Mouse (Mus musculus) heart, adult 8-10 months (tissue): Measurements from ENCODE around the gene Trpc4ap. TPM values are rescaled to one million over a fixed set of nuclear protein-coding genes. Genes with fewer than 3 reads are reported as not detected.

Source experiments
- DNase-seq: peaks from one replicate; pipeline ENCODE4 v3.0.0; 2022; ENCODE audit warnings: low spot score
- total RNA-seq, 4 experiments: library from RNA; stranded (reverse); gene quantifications; 2 replicates each; pipeline ENCODE4 v1.2.4; 2022

Trpc4ap gene
- total RNA-seq, 4 experiments from 2014 or later: 85.4 to 95.8 (median 88.4) TPM

DNA sequence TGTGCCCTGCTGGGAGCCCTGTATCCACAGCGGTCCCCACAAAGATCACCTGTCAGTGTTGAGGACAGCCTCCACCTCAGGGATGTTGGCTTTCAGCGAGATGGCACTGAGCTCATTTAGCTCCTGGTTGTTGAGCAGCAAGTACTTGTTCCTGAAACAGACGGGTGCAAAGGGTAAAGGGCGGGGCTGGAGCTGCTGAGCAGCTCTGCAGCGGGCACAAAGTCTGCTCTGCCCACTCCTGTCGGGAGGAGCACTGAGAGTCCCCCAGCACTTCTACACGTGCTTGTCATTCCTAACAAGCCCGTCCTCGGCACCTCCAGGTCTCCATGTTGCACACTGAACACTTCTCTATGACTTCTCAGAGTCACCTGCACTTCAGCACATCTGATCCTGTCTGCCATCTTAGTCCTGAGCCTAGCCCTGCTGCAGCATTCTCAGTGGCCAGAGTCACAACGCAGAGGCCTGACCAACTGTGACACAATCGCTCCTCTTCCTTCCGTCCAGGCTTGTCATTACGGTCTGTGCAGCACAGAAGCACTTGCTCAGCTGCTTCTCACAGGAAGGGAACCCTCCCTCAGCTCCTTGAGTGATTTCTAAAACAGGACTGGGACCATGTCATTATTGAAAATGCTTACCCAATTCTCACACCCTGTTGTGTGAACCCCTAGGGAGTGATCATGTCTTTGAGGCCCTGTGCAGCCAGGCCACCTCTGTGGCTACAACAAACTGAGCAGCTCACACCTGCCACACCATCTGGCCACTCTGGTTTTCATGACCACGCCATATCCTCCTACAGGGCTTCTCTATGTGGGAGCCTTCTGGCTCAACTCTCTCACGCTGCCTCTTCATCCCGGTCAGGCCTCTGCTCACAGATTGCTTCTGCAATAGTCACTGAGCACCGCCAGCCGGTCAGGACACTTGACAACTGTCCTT lies 50.4 kb downstream of the Trpc4ap start:
- DNase-seq: no peak

DNA sequence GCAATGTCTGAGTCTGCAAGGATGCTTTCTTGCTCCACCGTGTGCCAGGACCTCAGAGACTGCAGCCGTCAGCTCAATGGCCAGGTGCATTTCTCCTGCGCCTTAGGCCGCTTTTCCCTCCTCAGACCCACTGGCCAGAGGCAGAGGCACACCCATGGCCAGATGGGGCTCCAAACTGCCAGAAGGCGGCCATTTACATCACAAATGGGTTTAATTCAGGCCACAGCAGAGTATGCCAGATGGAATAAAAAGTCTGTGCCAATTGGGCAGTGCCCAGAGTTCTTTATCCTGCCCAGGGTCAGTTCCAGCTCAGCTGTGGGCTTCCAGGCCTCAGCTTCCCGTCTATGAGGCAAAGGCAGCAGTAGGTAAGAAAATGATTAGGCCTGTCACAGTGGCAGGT lies 51.5 kb downstream of the Trpc4ap start:
- no peak for DNase-seq

DNA sequence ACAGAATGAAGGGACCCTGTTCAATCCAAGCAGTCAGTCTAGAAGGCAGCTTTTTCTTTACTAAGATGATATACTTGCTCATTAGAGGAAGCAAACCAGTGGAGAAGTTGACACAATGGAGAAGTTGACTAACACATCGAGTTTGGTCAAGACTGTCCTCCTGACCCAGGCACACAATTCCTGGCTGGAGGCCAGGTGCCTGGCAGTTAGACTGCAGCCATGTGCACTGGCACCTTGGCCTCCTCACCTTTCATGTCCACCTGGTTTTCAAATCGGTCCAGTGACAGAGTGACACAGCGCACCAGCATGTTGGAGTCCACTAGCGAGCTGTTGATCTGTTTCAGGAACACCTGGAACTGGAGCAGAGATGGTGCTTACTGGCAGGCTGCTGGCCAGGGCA lies 54.8 kb downstream of the Trpc4ap start:
- DNase-seq: no peak

DNA sequence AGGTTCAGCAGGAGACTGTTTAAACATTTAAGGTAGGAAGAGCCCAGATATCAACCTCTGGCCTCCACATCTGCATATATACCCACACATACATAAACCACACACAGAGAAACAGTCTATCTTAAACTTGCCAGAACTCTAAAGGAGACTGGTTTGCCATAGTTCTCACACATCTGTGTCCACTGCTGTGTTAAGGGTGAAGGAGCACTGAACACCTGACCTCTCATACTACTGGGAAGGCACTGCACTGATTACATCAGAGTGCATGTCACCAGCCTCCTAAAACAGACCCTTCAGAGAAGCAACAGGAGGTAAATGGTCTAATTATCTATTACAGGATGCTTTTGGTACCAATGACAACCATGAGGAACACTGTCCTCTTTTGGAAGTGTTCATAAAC lies 55.3 kb downstream of the Trpc4ap start:
- DNase-seq: no peak

GRCm38 (mm10) chr2:155635961-155636360 lies 56.2 kb downstream of the Trpc4ap start:
- no peak for DNase-seq

- DNase-seq: no peak
These were observed 57.6 kb downstream of the Trpc4ap start for GRCm38 (mm10) chr2:155634562-155634961.

GRCm38 (mm10) chr2:155633731-155634130 lies 58.5 kb downstream of the Trpc4ap start:
- no peak for DNase-seq

- DNase-seq: no peak
These were observed 59.1 kb downstream of the Trpc4ap start for GRCm38 (mm10) chr2:155633121-155633520.

- DNase-seq: no peak
These were observed 59.8 kb downstream of the Trpc4ap start for GRCm38 (mm10) chr2:155632138-155632936.

DNA sequence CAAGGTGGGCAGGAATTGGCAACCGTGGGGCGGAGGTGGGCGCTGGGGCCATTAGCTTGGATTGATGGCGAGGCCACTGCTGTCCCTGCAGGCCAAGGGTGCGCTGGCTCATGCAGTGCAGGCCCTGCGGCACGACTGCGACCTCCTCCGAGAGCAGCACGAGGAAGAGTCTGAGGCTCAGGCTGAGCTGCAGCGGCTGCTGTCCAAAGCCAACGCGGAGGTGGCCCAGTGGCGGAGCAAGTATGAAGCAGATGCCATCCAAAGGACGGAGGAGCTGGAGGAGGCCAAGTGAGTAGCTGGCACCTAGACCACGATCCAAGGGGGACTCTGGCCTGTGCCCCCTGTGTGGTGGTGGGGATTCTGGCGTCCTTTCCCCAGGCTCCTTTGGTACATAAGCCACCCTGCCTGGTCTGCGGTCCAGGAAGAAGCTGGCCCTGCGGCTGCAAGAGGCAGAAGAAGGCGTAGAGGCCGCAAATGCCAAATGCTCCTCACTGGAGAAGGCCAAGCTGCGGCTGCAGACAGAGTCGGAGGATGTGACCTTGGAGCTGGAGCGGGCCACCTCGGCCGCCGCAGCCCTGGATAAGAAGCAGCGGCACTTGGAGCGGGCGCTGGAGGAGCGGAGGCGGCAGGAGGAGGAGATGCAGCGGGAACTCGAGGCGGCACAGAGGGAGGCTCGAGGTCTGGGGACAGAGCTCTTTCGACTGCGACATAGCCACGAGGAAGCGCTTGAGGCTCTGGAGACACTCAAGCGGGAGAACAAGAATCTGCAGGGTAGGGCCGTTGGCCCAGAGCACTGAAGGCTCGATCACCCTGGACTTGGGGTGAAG lies 61.4 kb downstream of the Trpc4ap start:
- DNase-seq: no peak

DNA sequence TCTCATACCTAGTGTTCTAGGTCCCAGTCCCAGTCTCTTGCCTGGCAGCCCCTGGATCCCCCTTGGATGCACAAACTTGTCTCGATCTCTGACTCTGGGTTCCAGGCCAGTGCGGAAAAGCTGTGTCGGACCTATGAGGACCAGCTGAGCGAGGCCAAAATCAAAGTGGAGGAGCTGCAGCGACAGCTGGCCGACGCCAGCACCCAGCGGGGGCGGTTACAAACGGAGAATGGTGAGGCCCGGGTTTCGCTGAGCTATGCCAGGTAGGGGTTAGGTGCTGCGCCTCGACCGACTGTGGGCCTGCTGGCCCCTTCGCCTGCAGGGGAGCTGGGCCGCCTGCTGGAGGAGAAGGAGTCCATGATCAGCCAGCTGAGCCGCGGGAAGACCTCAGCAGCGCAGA lies 62.0 kb downstream of the Trpc4ap start:
- DNase-seq: no peak

DNA sequence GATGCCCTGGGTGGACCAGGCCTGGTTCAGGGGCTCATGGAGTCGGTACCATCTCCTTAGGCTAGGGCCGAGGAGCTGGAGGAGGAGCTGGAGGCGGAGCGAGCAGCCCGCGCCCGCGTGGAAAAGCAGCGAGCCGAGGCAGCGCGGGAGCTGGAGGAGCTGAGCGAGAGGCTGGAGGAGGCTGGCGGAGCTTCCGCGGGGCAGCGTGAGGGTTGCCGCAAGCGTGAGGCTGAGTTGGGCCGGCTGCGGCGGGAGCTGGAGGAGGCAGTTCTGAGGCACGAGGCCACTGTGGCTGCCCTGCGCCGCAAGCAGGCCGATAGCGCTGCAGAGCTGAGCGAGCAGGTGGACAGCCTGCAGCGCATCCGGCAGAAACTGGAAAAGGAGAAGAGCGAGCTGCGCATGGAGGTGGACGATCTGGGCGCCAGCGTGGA lies 62.9 kb downstream of the Trpc4ap start:
- DNase-seq: no peak

DNA sequence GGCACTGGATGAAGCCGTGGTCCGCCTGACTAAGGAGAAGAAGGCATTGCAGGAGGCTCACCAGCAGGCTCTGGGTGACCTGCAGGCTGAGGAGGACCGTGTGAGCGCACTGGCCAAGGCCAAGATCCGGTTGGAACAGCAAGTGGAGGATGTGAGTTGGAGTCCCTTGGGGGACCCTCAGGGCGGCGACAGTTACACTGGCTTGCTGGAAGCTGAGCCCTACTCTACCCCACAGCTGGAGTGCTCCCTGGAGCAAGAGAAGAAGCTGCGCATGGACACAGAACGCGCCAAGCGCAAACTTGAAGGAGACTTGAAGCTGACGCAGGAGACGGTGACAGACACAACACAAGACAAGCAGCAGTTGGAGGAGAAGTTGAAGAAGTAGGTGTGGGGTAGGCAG lies 63.7 kb downstream of the Trpc4ap start:
- no peak for DNase-seq

- no peak for DNase-seq
These were observed 64.1 kb downstream of the Trpc4ap start for GRCm38 (mm10) chr2:155628112-155628511.

DNA sequence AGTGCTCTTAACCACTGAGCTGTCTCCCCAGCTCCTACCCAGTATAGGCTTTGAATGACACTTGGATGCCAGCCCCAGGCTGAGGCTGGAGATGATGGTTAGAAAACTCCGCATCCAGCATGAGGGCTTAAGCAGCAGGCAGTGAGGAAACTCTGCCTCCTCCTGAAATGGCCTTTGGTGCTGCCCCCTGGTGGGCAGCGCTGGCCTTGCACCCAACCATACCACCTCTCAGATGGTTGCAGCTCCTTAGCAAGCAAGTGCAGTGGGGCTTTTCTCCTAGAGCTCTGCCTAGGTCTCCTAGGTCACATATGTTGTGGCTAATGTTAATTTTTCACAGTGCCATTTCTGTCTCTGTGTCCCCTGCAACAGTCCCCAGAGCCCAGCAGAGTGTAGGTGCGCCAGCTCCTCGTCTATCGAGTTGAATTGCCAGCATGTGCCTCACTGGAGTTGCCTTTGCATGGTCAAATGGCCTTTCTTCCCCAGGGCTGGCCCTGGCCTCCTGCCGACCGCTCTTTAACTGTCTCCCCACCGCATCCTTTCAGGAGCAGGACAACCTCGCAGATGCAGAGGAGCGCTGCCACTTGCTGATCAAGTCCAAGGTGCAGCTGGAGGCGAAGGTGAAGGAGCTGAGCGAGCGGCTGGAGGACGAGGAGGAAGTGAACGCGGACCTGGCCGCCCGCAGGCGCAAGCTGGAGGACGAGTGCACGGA lies 65.0 kb downstream of the Trpc4ap start:
- peak; percentile 48 for DNase-seq

- DNase-seq: no peak
These were observed 65.9 kb downstream of the Trpc4ap start for GRCm38 (mm10) chr2:155626277-155626676.

- no peak for DNase-seq
These were observed 67.5 kb downstream of the Trpc4ap start for GRCm38 (mm10) chr2:155624730-155625129.

DNA sequence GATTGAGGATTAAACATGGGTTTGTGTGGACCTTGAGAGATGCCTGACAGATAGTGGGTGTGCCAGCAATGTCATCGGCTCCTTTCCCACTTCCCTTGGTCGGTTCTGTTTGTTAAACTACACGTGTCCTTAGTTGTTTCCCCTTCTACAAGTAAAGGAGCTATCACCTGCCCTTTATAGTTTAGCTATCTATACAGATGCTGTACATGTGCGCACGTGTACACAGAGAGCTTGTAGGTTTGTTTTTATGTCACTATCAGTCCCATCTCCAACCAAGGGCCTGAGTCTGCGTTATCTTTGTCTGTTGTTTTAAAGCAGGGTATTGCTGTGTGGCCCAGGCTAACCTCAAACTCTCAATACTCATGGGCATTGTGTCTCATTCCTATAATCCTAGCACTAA lies 68.2 kb downstream of the Trpc4ap start:
- DNase-seq: no peak

DNA sequence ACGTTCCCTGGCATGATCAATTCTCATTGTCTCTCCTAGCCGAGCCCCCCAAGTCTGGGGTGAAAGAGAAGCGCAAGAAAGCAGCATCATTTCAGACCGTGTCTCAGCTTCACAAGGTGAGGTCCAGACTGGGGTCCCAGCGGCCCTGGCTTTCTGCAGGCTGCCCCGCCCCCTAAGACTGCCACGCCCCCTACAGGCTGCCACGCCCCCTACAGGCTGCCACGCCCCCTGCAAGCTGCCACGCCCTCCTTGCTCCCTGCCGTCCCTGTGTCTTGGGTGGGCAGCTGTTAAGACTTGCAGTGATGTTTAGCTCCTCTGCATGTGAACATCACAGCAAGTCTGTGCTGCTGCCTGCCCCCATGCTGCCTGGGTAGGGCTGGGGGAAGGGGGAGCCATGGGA lies 69.6 kb downstream of the Trpc4ap start:
- no peak for DNase-seq

DNA sequence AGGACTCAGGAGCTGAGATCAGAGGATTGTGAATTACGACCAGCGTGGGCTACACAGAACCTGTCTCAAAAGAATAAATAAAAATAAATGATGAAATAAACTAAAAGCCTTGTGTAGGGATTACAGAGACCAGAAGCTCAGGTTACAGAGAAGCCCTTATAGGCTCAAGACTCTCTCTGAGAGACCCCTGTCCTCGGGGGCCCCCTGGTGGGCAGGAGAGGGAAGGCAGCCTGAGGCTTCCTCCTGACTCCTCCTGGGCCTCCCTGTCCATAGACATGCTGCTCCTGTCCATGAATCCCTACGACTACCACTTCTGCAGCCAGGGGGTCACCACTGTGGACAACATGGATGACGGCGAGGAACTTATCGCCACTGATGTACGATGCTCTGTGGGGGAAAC lies 72.4 kb downstream of the Trpc4ap start:
- DNase-seq: peak; percentile 80

DNA sequence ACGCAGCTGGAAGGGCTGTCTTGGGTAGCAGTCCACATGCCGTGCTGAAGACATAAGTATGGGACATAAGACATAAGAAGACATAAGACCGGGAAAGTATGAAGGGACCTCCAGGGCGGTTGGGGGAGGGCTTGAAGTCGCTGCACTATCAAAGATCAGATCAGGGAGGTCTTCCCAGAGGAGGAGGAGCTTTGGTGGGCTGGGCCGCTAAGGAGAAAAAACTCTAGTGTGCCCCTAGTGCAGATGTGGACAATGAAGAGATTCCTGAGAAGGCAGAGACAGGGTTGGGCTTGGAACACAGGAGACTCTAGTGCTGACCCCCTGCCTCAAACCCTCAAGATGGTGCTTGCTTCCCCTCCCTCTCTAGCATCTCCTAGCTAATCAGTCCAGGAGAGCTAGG lies 75.2 kb downstream of the Trpc4ap start:
- no peak for DNase-seq
